In the genomic region with DNA sequence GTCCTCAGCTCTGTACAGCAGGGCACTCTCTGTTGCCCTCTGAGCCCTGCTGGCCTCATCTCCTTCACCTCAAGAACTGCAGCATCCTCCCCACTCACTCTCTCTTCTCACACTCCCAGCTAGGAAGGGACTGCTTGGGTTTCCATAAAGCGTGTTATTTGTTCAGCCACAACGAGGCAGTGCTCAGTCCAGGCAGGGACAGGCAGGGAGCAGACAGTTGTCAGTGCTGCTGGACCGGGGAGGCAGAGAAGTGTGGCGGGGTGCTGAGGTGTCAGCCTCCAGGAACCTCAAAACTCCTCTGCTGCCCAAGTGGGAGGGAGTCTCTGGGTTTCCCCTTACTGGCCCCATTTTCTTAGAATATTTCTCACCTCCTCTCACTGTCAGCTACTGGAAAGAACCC, we compare ENCODE assay signal across 14 mouse cellular contexts. TPM values are rescaled to one million over a fixed set of nuclear protein-coding genes. Genes with fewer than 3 reads are reported as not detected.
DNase-seq lines count a peak whose midpoint lies in the region; ATAC-seq lines count a peak whose summit lies in the region.
"Had no signal": no experiment of that assay in that cellular context is flagged by ENCODE, and none has a peak within 500 bp of the region (broad histone marks: within the 10 kb centered on the region; RNA-seq: fewer than 3 reads in every experiment).

No protein-coding gene starts in this region.

- H3K4me3 ChIP-seq in heart, embryonic 15.5 days, result no peak overlapping the region

- no peaks in the 10 kb centered on the region for H3K4me1 ChIP-seq in heart, embryonic 15.5 days (replicated peaks)

- no peaks in the 10 kb centered on the region for H3K36me3 ChIP-seq in heart, embryonic 15.5 days

- 0 out of 2 replicates have a peak overlapping the region, but pooled peaks have one; percentile 13 for H3K4me2 ChIP-seq in heart, embryonic 15.5 days

- no peak for ATAC-seq in heart, embryonic 15.5 days (replicated peaks; ENCODE audit: insufficient number of reproducible peaks, insufficient read depth, low FRiP score, low read depth)
- peak; percentile 63 for ATAC-seq in CD4-positive, CD25-positive, alpha-beta regulatory T cell, adult 4 months
- peak; percentile 42 to 51; a peak in 3 of 4 replicates for ATAC-seq in hematopoietic stem cell, adult 5-6 weeks (replicated peaks in 1 of 2; ENCODE audit: insufficient read depth in 1 of 2, low FRiP score in 2 of 2, low TSS enrichment in 1 of 2, low read depth in 1 of 2, poor library complexity in 2 of 2, severe bottlenecking in 2 of 2)
- ATAC-seq: Patski had no signal

- no peak overlapping the region for H3K9ac ChIP-seq in heart, embryonic 15.5 days

- DNase-seq in heart, adult 18-20 months, result no peak
- DNase-seq in cerebellum, adult 8-10 months, result peak; percentile 63
- DNase-seq in embryo, embryonic 9.5 days (ENCODE audit: extremely low spot score), result no peak
- DNase-seq in adrenal gland, adult 8-10 months, result no peak
- no peak for DNase-seq in retina, embryonic 14.5 days (ENCODE audit: low spot score)
- DNase-seq: adrenal gland, postnatal 14 days; gastrocnemius, postnatal 36 days; heart, postnatal 10 days; kidney, adult 9 months; lung, adult 2 months had no signal

- no peak overlapping the region for H3K27ac ChIP-seq in heart, embryonic 15.5 days

- no peaks in the 10 kb centered on the region for H3K27me3 ChIP-seq in heart, embryonic 15.5 days
- H3K27me3 ChIP-seq: Patski had no signal

- H3K9me3 ChIP-seq in heart, embryonic 15.5 days (replicated peaks), result no peaks in the 10 kb centered on the region

- 39% methylated on average over 4 of the region's 4 CpGs for WGBS in heart, embryonic 15.5 days

RNA-seq across cellular contexts. Expression of a gene that starts 14.6 kb away (rescaled TPM):
- polyA plus RNA-seq in heart, embryonic 15.5 days (2015; fragmentation: Nextera tagmentation; extraction: Ambion mirVana), result 1.4 and 1.9 TPM in 2 replicates
- total RNA-seq in heart, adult 18-20 months (2021), result 10 to 100 TPM; 42.2 to 49.5 TPM
- 1 to 10 TPM; 1.7 to 3.2 TPM for polyA plus RNA-seq in CD4-positive, CD25-positive, alpha-beta regulatory T cell, adult 4 months (2017; shearing (Covaris generic))
- 46.5 and 53.8 TPM in 2 replicates for total RNA-seq in hematopoietic stem cell, adult 5-6 weeks (2017)
- total RNA-seq in adrenal gland, adult 8-10 months (2022), result 10 to 100 TPM; 16.0 to 25.7 (median 20.7) TPM
